Mouse (Mus musculus): Measurements from ENCODE around the gene Slc35e3. TPM values are rescaled to one million over a fixed set of nuclear protein-coding genes. Genes with fewer than 3 reads are reported as not detected.
A peak's percentile ranks its signal among the peaks of the same experiment; 100 is the strongest.
"Not testable (repeated sequence)": the region's sequence is repeated elsewhere in the genome, so short reads cannot be mapped to it uniquely, and the experiment has no call there.

Slc35e3 gene
- polyA plus RNA-seq, 1 experiment from 2014 or later = 8.5 TPM

GRCm38 (mm10) chr10:117724804-117725361, 21.3 kb downstream of the Slc35e3 start:
- no peak overlapping the region for H3K9ac ChIP-seq (ENCODE audit: low read depth, low read length)
- no peaks in the 10 kb centered on the region for H3K9me3 ChIP-seq (ENCODE audit: control insufficient read depth, low read length)
- no peaks in the 10 kb centered on the region for H3K4me1 ChIP-seq (ENCODE audit: control insufficient read depth, insufficient read depth, low read length)
- WGBS = 93% methylated on average over 3 of the region's 3 CpGs
- H3K4me2 ChIP-seq (ENCODE audit: low read depth, low read length) = no peak overlapping the region
- H3K36me3 ChIP-seq (ENCODE audit: control insufficient read depth, insufficient read depth, low read length) = no peaks in the 10 kb centered on the region
- H3K27me3 ChIP-seq (replicated peaks; ENCODE audit: control insufficient read depth, insufficient read depth, low read length) = no peaks in the 10 kb centered on the region
- ATAC-seq = no peak
- H3K27ac ChIP-seq (ENCODE audit: low read length) = no peak overlapping the region
- no peak overlapping the region for H3K4me3 ChIP-seq (ENCODE audit: low read length)

- Histone ChIP-seq H3K36me3 (ENCODE audit: control insufficient read depth, insufficient read depth, low read length) (no peaks in the 10 kb centered on the region), H3K9ac (ENCODE audit: low read depth, low read length) (no peak overlapping the region), H3K9me3 (ENCODE audit: control insufficient read depth, low read length) (no peaks in the 10 kb centered on the region), H3K4me1 (ENCODE audit: control insufficient read depth, insufficient read depth, low read length) (no peaks in the 10 kb centered on the region), H3K4me2 (ENCODE audit: low read depth, low read length) (no peak overlapping the region), H3K27ac (ENCODE audit: low read length) (no peak overlapping the region), H3K27me3 (replicated peaks; ENCODE audit: control insufficient read depth, insufficient read depth, low read length) (no peaks in the 10 kb centered on the region), H3K4me3 (ENCODE audit: low read length) (no peak overlapping the region)
- WGBS = 74% methylated on average over 5 of the region's 5 CpGs
- no peak for ATAC-seq
Measured at GRCm38 (mm10) chr10:117724136-117724718, 21.9 kb downstream of the Slc35e3 start.

GRCm38 (mm10) chr10:117718161-117719119, 27.7 kb downstream of the Slc35e3 start:
- Histone ChIP-seq H3K4me2 (ENCODE audit: low read depth, low read length) (no peak overlapping the region), H3K9ac (ENCODE audit: low read depth, low read length) (no peak overlapping the region), H3K4me1 (ENCODE audit: control insufficient read depth, insufficient read depth, low read length) (peaks cover 6% of the 10 kb centered on the region; the same call in 1 of the 2 replicates), H3K9me3 (ENCODE audit: control insufficient read depth, low read length) (no peaks in the 10 kb centered on the region), H3K27ac (ENCODE audit: low read length) (no peak overlapping the region), H3K4me3 (ENCODE audit: low read length) (no peak overlapping the region), H3K36me3 (ENCODE audit: control insufficient read depth, insufficient read depth, low read length) (no peaks in the 10 kb centered on the region), H3K27me3 (replicated peaks; ENCODE audit: control insufficient read depth, insufficient read depth, low read length) (no peaks in the 10 kb centered on the region)
- ATAC-seq = no peak
- 61% methylated on average over 19 of the region's 19 CpGs for WGBS

GRCm38 (mm10) chr10:117717583-117717982, 28.6 kb downstream of the Slc35e3 start:
- H3K36me3 ChIP-seq (ENCODE audit: control insufficient read depth, insufficient read depth, low read length) = no peaks in the 10 kb centered on the region
- no peak overlapping the region for H3K4me3 ChIP-seq (ENCODE audit: low read length)

GRCm38 (mm10) chr10:117716686-117717085, 29.5 kb downstream of the Slc35e3 start:
- H3K27ac ChIP-seq (ENCODE audit: low read length) = no peak overlapping the region
- 88% methylated on average over 3 of the region's 3 CpGs for WGBS
- ATAC-seq = no peak
- H3K36me3 ChIP-seq (ENCODE audit: control insufficient read depth, insufficient read depth, low read length) = no peaks in the 10 kb centered on the region
- H3K9me3 ChIP-seq (ENCODE audit: control insufficient read depth, low read length) = no peaks in the 10 kb centered on the region
- H3K27me3 ChIP-seq (replicated peaks; ENCODE audit: control insufficient read depth, insufficient read depth, low read length) = no peaks in the 10 kb centered on the region
- H3K4me2 ChIP-seq (ENCODE audit: low read depth, low read length) = no peak overlapping the region
- peaks cover 6% of the 10 kb centered on the region; the same call in 1 of the 2 replicates for H3K4me1 ChIP-seq (ENCODE audit: control insufficient read depth, insufficient read depth, low read length)
- H3K4me3 ChIP-seq (ENCODE audit: low read length) = no peak overlapping the region
- no peak overlapping the region for H3K9ac ChIP-seq (ENCODE audit: low read depth, low read length)

More at GRCm38 (mm10) chr10:117717583-117717982, 28.6 kb downstream of the Slc35e3 start:
- Histone ChIP-seq H3K27me3 (replicated peaks; ENCODE audit: control insufficient read depth, insufficient read depth, low read length) (no peaks in the 10 kb centered on the region), H3K4me2 (ENCODE audit: low read depth, low read length) (no peak overlapping the region), H3K4me1 (ENCODE audit: control insufficient read depth, insufficient read depth, low read length) (peaks cover 6% of the 10 kb centered on the region; the same call in 1 of the 2 replicates), H3K27ac (ENCODE audit: low read length) (no peak overlapping the region), H3K9me3 (ENCODE audit: control insufficient read depth, low read length) (no peaks in the 10 kb centered on the region), H3K9ac (ENCODE audit: low read depth, low read length) (no peak overlapping the region)
- 5% methylated on average over 4 of the region's 4 CpGs for WGBS
- peak; percentile 72 for ATAC-seq

GRCm38 (mm10) chr10:117715654-117716053, 30.5 kb downstream of the Slc35e3 start:
- H3K4me2 ChIP-seq (ENCODE audit: low read depth, low read length); H3K27ac ChIP-seq (ENCODE audit: low read length); H3K27me3 ChIP-seq (replicated peaks; ENCODE audit: control insufficient read depth, insufficient read depth, low read length); H3K4me1 ChIP-seq (ENCODE audit: control insufficient read depth, insufficient read depth, low read length); H3K9ac ChIP-seq (ENCODE audit: low read depth, low read length); H3K4me3 ChIP-seq (ENCODE audit: low read length); H3K36me3 ChIP-seq (ENCODE audit: control insufficient read depth, insufficient read depth, low read length); H3K9me3 ChIP-seq (ENCODE audit: control insufficient read depth, low read length); ATAC-seq: not testable (repeated sequence)
- WGBS = 93% methylated on average over 1 of the region's 1 CpGs

- Histone ChIP-seq H3K4me3 (ENCODE audit: low read length) (no peak overlapping the region), H3K9me3 (ENCODE audit: control insufficient read depth, low read length) (no peaks in the 10 kb centered on the region), H3K9ac (ENCODE audit: low read depth, low read length) (no peak overlapping the region), H3K4me2 (ENCODE audit: low read depth, low read length) (no peak overlapping the region), H3K36me3 (ENCODE audit: control insufficient read depth, insufficient read depth, low read length) (no peaks in the 10 kb centered on the region), H3K27me3 (replicated peaks; ENCODE audit: control insufficient read depth, insufficient read depth, low read length) (no peaks in the 10 kb centered on the region), H3K27ac (ENCODE audit: low read length) (no peak overlapping the region), H3K4me1 (ENCODE audit: control insufficient read depth, insufficient read depth, low read length) (peaks cover 6% of the 10 kb centered on the region; the same call in 1 of the 2 replicates)
- 71% methylated on average over 4 of the region's 4 CpGs for WGBS
- no peak for ATAC-seq
Measured at GRCm38 (mm10) chr10:117714928-117715500, 31.2 kb downstream of the Slc35e3 start.

GRCm38 (mm10) chr10:117714048-117714545, 32.1 kb downstream of the Slc35e3 start:
- Histone ChIP-seq H3K4me2 (ENCODE audit: low read depth, low read length) (no peak overlapping the region), H3K4me1 (ENCODE audit: control insufficient read depth, insufficient read depth, low read length) (peaks cover 8% of the 10 kb centered on the region), H3K27ac (ENCODE audit: low read length) (no peak overlapping the region), H3K4me3 (ENCODE audit: low read length) (no peak overlapping the region), H3K9me3 (ENCODE audit: control insufficient read depth, low read length) (no peaks in the 10 kb centered on the region), H3K36me3 (ENCODE audit: control insufficient read depth, insufficient read depth, low read length) (no peaks in the 10 kb centered on the region), H3K9ac (ENCODE audit: low read depth, low read length) (no peak overlapping the region), H3K27me3 (replicated peaks; ENCODE audit: control insufficient read depth, insufficient read depth, low read length) (no peaks in the 10 kb centered on the region)
- ATAC-seq = no peak
- WGBS = 91% methylated on average over 3 of the region's 3 CpGs

- H3K4me3 ChIP-seq (ENCODE audit: low read length) = no peak overlapping the region
- peaks cover 13% of the 10 kb centered on the region for H3K4me1 ChIP-seq (ENCODE audit: control insufficient read depth, insufficient read depth, low read length)
- no peak for ATAC-seq
- H3K9ac ChIP-seq (ENCODE audit: low read depth, low read length) = no peak overlapping the region
- H3K4me2 ChIP-seq (ENCODE audit: low read depth, low read length) = no peak overlapping the region
- WGBS = 92% methylated on average over 8 of the region's 8 CpGs
- no peaks in the 10 kb centered on the region for H3K27me3 ChIP-seq (replicated peaks; ENCODE audit: control insufficient read depth, insufficient read depth, low read length)
- no peaks in the 10 kb centered on the region for H3K9me3 ChIP-seq (ENCODE audit: control insufficient read depth, low read length)
- H3K36me3 ChIP-seq (ENCODE audit: control insufficient read depth, insufficient read depth, low read length) = no peaks in the 10 kb centered on the region
- H3K27ac ChIP-seq (ENCODE audit: low read length) = no peak overlapping the region
Measured at GRCm38 (mm10) chr10:117713466-117713865, 32.7 kb downstream of the Slc35e3 start.

Measured in intestine, embryonic 16.5 days (tissue).